Mouse (Mus musculus) urinary bladder, postnatal 0 days (tissue): ENCODE data around the gene Snrnp48. TPM values are rescaled to one million over a fixed set of nuclear protein-coding genes. Genes with fewer than 3 reads are reported as not detected.

Experiments
- polyA plus RNA-seq: library from polyadenylated mRNA; unstranded; fragments of >200 nt; fragmentation: Nextera tagmentation; extraction: Ambion mirVana; gene quantifications from 2 replicates; pipeline ENCODE4 v1.2.1, GENCODE M21; 2015

Gene Snrnp48
- 19.6 and 20.5 TPM in 2 replicates for polyA plus RNA-seq

GRCm38 (mm10) chr13:38204702-38205482 lies at the start of gene Snrnp48:
Gene Snrnp48, plus strand, starts transcription at chr13:38204938.

Other genes starting within 250 kb of the Snrnp48 start
- 67.1 and 88.3 TPM in 2 replicates for gene Ssr1, start 210.7 kb upstream of the Snrnp48 start, polyA plus RNA-seq
- gene Riok1, start 167.9 kb upstream of the Snrnp48 start, polyA plus RNA-seq, result 26.0 and 30.2 TPM in 2 replicates
- 0.59 and 0.92 TPM in 2 replicates for gene Cage1, start 167.9 kb upstream of the Snrnp48 start, polyA plus RNA-seq
- gene Dsp, start 53.6 kb upstream of the Snrnp48 start, polyA plus RNA-seq, result 6.2 and 7.8 TPM in 2 replicates
- 3.0 and 3.4 TPM in 2 replicates for gene Bmp6, start 140.2 kb downstream of the Snrnp48 start, polyA plus RNA-seq